Mouse (Mus musculus): Measurements from ENCODE around the gene Bco1.

Gene Bco1

DNA sequence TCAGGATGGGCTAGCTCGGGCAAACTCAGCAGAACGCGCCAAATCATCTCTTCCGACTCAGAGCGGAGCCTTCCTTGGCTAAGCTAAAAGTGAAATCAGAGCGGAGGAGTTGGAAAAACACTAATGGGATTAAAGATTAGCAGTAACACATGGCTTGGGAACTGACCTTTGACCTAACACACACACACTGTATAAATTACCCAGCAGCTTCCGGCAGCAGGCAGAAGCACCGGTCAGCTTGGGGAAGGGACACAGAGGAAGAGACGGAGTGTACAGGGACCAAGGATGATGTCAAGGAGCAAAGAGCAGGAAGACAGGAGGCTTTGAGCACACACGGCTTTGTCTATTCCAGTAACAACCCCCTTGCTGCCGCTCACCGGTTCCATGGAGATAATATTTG, at the start of gene Bco1:
Gene Bco1, plus strand, starts transcription at position 208 of the 400 bp plus-strand sequence.
- DNase-seq (ENCODE audit: low read depth): no peak

GRCm38 (mm10) chr8:117049444-117049843, 46.2 kb upstream of the Bco1 start:
- DNase-seq (ENCODE audit: low read depth): no peak

DNA sequence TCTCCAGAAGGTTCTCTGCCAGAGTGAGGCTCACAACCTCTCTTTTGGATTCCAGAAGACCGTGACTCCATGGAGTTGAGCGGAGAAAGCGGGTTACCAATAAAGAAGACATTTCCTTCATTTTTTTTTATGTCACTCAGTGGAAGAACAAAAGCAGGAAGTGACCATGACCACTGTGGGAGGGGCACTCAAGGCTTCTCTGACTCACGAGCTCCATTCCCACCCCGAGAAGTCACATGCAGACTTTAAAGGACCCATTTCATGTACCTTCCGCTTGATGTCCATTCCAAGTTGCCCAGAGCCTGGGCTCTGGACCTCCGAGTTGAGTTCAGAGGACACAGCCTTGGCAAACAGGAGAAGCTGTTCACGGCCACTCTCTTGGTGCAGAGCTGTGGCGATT, 44.9 kb upstream of the Bco1 start:
- DNase-seq (ENCODE audit: low read depth): peak; percentile 77

- no peak for DNase-seq (ENCODE audit: low read depth)
Observed at GRCm38 (mm10) chr8:117051316-117051715, 44.3 kb upstream of the Bco1 start.

DNA sequence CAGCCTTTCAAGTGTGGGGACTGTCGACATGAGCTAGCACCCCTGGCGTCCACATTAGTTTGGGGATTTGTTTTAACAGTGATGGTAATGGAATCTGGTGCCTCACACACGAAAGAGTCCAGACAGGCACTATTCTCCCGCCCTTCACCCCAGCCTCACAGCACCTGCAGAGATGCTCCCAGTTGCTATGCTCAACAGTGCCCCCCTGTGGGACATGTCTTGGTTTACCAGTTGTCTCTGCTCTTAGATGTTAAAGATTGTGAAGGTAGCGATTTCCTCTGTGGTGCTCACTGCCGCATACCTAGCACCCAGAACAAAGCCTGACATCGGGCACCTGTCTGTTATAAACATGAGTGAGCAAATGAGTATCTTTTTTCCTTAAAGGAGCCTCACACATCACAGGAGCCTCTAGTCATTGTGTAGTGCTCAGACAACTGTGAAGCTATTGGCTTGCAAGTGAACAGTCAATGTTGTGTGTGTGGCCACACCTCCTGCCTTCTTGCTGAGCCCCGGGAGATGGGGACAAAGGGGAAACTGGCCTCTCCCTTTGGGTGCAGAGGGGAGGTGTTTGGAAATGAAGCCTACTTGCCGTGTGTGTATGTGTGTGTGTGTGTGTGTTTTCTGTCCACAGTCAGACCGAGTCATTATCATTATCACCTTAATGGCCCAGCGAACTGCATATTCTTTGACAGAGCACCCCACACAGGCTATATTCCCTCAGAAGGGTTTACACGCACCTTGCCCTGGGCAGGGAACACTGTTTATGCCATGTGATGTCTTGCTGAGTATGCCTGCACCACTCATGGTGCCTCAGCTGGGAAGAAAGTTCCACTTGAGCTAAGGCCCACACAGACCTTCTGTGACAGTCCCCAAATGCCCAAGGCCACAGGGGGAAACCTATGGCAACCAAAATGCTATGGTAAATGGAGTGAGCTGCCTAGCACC, 42.2 kb upstream of the Bco1 start:
- DNase-seq (ENCODE audit: low read depth): peak; percentile 72

GRCm38 (mm10) chr8:117054146-117054545, 41.5 kb upstream of the Bco1 start:
- DNase-seq (ENCODE audit: low read depth): no peak

- peak; percentile 67 for DNase-seq (ENCODE audit: low read depth)
Observed at GRCm38 (mm10) chr8:117055097-117055496, 40.6 kb upstream of the Bco1 start.

GRCm38 (mm10) chr8:117059021-117059420, 36.6 kb upstream of the Bco1 start:
- no peak for DNase-seq (ENCODE audit: low read depth)

DNA sequence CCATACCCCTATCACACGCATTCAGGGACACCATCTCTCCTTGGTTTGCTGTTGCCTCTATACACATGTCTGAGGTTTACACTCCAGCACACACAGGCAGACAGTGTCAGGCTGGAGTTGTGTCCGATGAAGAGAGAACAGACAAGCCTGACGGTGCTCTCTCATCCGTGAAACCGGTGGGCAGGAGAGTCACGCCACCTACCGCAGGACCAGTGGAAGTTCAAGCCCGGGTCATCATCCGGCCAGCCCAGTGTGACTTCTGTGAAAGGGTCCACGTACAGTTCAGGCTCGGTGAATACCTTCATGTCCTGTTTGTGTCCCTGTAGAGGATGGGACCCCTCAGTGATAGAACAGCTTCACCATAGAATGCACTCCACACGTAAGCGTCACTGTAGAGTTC, 35.3 kb upstream of the Bco1 start:
- DNase-seq (ENCODE audit: low read depth): no peak

DNA sequence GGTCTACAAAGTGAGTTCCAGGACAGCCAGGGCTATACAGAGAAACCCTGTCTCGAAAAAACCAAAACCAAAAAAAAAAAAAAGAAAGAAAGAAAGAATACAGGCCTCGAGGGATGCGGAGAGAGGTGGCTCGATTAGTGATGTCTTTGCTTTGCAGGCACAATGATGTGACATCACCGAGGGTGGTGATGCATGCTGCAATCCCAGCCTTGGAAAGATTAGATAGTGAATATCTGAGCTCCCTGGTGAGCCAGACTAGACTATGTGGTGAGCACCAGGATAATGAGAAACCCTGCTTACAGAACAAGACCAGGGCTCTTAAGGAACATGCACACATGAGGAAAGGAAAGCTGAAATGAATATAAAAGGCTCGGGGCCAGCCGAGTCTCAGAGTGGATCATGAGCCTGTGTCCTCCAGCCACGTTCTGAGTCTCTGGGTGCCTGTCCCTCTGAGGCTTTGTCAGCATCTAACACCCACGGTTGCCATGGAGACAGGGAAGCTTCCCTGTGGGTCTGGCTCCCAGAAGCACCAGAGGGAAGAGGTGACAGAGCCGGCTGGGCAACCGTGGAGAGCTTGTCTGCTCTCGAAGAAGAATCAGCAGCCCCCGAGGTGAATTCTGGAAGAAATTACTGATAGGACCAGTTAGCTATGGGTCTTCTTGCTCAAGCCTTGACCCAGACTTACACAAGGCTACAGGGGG, 34.3 kb upstream of the Bco1 start:
- no peak for DNase-seq (ENCODE audit: low read depth)

GRCm38 (mm10) chr8:117066955-117067354, 28.7 kb upstream of the Bco1 start:
- DNase-seq (ENCODE audit: low read depth): peak; percentile 79

- DNase-seq (ENCODE audit: low read depth): no peak
Observed at GRCm38 (mm10) chr8:117067396-117067795, 28.3 kb upstream of the Bco1 start.

DNA sequence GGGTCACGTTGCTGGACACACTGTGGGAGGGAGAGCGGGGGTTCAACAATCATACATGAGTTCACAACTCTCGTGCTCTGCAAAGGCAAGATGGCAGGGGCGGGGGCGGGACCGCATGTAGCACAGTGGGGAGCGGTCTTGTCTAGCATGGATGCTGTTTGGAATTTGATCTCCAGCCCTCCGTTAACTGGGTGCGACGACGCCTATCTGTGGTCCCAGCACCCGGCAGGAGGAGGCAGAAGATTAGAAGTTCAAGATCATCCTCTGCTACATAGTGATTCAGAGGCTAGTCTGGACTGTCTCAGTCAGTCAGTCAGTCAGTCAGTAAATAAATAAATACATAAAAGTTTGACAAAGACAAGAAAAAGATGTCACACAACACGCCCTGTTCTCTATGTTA, 27.4 kb upstream of the Bco1 start:
- DNase-seq (ENCODE audit: low read depth): no peak

DNA sequence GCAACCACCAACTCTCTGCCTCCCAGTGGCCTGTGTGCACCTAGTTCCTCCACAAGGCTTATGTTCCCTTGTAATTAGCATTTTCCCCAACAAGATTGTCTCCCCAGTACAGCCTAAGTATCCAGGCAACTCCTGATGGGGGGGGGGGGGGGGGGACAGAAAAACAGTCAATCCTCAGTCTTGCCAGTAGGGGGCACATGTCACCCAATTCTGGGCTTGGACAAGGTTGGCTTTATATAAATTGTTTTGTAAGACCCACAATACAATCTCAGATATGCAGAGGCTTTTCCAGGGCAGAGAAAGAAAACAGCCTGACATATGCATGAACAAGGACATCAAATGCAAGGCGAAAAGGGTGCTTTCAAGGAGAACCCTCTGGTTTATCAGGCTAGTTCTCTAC, 25.9 kb upstream of the Bco1 start:
- peak; percentile 74 for DNase-seq (ENCODE audit: low read depth)

DNA sequence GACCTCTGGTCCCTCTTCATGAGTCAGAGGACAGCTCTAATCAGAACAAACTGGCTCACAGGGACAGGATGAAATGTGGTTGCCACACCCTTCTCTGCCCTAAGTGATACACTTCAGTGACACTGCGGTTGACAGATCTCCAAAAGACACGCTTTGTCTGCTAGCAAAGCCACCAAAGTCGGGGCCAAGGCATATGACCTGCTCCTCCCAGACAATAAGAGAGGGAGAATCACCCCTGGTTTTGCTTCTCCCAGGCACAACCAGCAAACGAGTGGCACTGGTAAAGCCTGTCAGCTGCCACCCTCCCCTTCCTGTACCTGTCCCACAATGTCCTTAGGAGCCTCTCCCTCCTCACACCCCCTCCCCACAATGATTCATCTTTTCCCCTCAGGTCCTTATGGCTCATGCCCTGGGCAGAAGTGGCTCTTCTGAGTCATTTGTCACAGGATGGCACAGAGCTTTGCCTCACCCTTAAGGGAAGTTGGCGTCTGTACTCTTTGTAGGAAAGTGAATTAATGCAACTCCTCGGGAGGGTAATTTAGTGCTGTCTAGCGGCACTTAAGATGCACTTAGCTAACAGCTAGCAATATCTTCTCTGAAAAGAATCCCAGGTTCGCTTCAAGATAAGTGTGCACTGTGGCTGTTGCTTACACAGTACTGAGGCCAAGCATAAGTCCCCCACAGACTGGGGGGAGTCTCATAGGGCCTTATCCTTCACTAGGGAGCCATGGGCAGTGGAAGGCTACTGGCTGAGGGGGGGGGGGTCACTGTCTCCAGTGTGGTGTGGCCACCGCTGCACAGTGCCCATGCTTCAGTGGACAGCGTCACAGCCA, 21.1 kb upstream of the Bco1 start:
- peak; percentile 99 for DNase-seq (ENCODE audit: low read depth)

DNA sequence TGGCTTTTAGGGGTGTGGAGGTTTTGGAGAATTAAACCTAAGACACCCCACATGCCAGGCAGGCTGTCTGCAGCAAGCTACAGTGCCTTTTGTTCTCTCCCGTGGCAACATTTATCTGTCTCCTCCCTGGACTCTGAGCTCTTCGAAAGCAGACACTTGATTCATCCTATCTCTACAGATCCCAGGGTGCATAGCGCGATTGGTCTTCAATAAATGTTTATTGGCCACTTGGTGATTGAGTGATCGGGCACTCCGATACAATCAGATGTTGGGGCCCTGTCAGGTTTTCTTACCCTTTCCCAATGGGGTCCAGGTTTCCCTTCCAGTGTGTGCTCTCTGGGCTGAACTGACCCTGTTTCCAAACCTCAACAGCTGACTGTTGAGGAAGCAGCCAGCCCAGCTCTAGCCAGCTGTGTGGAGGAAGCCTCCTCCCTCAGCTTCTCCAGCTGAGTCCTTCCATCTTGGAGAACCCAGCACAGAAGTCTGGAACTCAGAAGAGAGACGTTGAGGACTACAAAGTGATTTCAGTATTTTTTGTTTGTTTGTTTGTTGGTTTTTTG, 17.2 kb upstream of the Bco1 start:
- no peak for DNase-seq (ENCODE audit: low read depth)

DNA sequence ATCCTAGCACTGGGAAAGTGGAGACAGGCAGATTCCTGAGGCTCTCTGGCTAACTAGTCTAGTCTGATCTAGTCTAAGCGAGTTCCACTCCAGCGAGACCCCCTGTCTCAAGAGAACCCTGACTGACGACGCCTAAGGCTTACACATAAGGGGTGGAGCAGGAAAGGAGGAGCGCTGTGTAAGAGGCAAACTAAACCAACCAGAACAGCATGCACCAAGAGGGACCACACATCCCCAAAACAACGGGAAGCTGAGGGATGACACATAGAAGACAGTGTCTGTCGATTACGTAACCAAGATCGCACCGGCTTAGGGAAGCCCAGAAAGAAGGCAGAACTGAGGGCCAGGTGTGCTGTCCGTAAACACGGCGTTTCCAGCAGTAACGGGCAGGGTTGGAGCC, 16.0 kb upstream of the Bco1 start:
- peak; percentile 79 for DNase-seq (ENCODE audit: low read depth)

GRCm38 (mm10) chr8:117082399-117082872, 13.2 kb upstream of the Bco1 start, which contains the start of gene Pkd1l2:
Gene Pkd1l2 (minus strand): TSS chr8:117082449.
- DNase-seq (ENCODE audit: low read depth): no peak

DNA sequence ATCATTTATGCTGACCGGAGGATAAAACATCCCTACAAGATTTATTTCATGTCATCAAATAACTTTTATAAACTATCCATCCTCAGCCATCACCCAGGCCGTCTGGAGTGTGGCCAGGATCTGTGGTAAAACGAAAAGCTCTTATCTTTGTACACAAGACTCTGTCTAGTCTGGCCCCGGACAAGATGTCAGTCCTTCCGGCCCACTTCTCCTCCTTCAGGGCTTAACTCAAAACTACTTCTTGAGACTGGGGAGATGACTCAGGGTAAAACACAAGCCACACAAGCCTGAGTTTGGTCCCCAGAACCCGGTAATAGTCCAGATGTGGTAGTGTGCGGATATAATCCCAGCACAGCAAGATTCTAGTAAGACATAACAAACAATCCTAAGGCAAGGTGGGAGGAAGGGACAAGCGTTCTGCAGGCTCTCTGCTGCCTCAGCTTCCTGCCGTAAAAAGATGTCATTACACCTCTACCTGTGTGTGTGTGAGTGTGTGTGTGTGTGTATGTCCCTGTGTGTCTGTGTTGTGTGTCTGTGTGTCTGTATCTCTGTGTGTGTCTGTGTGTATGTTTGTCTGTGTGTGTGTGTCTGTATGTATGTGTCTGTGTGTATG, 12.6 kb upstream of the Bco1 start:
- DNase-seq (ENCODE audit: low read depth): peak; percentile 99

DNA sequence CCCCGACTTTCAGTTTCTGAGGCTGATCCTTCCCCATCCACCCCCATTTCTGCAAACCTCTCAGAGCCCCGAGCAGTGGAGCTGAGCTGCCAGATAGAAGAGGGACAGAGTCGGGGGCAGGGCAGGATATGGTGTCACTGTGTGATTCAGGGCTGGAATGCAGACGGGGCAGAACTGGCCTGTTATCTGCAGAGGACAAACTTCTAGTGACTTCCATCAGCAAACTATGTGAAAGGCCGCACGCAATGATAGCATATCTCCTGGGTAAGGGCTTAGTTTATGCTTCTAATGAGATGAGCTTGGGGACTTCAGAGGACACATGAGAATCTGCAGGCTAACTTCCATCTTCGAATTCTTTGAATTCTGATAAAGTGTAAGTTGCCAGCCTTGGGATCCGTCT, 10.1 kb upstream of the Bco1 start:
- peak; percentile 91 for DNase-seq (ENCODE audit: low read depth)

DNA sequence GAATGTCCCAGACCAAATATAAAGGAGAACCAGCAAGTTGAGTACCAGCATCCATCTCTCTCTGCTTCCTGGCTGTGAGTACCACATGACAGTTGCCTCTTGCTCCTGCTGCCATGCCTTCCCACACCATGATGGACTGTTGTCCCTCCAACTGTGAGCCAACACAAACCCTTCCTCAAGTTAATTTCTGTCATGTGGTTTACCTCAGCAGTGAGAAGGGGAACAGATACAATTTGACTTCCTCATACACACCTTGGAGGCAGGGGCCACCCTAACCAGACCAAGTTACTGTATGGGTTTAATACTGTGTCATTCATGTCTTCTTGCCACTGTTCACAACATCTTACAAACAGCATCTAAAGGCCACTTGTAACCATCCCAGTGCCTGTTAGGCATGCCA, 8.6 kb upstream of the Bco1 start:
- DNase-seq (ENCODE audit: low read depth): no peak

Data from 416B (cell line).